Mouse (Mus musculus): ENCODE results near the gene Fabp6.

Fabp6 gene

DNA sequence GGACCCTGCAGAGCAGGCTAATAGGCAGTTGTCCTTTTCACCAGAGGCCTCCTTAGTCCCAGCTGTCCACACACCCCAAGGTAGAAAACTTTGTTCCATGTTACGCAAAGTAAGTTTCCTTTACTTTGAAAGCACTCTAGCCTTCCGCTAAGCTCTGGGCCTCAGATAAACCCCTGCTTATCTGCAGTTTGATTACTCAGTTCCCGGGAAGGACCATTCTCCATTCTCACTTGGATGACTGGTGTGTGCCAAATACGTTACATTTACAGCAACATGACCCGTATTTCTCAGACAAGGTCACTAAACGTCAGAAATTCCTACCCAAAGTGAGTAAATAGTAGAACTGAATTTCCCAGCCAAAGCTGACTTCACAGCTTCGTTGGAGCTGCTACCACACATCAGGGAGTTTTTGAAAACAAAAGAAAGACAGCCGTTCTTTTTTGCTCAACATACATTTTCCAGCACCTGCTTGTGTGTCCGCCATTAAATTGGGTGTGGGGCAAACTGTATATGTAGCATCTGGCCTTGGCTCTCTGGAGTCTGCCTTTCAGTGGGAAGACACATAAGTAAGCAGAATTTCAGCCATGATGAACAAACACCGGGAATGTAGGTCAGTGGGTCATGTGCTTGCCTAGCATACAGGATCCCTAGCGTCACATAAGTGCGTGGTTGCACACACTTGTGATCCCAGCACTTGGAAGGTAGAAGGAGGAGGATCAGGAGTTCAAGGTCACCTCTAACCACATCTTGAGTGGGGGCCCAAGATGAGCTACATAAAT is 52.5 kb downstream of the Fabp6 start:
- in situ Hi-C loops (cut with MboI, MseI), result no loop called here

DNA sequence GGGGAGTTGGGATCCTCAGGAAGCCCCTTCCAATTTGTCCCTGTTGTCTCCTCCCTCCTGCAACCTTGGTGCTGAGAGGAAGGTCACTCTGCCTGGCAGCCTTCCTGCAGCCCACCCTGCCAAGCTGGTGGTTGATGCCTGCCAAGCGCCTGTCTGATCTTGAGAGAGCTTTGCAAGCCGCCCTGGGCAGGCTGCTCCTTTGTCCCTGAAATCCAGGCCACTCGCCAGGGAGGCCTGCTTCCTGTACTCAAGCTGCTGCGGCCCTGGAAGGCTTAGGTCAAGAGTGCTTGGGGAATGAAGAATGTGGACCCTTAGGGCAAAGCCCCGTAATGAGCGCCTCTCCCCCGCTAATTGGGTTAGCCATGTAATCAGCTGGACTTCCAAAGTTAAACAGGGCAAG is 53.2 kb downstream of the Fabp6 start:
- in situ Hi-C loops (cut with MboI, MseI), result no loop called here

DNA sequence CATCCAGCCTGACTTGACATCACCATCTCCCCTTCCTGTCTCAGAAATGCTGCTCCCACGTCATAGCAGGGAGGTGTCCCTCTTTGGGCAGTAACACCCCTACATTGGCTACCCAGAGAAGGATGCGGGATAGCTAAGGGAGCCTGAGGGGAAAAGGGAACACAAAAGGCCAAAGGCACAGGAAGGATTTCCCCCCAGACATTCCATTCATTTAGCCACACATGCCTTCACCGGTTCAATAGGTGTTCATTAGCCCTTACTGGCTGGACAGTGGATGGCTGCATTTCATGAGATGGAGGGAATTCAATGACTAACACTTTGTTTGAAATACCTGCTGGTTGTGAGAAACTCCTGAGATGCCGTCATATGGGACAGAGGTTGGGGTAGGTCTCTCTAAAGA is 54.7 kb downstream of the Fabp6 start:
- in situ Hi-C loops (cut with MboI, MseI), result no loop called here
